In the genomic region with DNA sequence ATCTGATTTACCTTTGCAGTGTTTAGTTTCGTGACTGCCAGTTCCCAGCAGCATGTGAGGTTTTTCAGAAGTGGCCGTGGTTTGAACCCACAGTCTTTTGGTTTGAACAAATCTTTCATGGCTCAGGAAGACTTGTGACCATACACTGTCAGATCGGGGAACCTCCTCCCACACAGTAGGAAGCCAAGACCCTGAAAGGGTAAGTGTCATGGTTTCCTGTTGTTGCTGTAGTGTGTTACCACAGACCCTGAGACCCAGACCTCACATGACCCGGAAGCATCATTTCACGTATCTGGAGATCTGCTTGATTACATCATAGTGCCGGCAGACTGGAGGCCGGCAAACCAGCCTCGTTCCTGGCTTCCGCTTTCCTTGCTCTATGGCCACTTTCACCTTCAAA, we compare ENCODE assay signal across 13 mouse cellular contexts. TPM values are rescaled to one million over a fixed set of nuclear protein-coding genes. Genes with fewer than 3 reads are reported as not detected.
DNase-seq lines count a peak whose midpoint lies in the region; ATAC-seq lines count a peak whose summit lies in the region.
"Had no signal": no experiment of that assay in that cellular context is flagged by ENCODE, and none has a peak within 500 bp of the region (broad histone marks: within the 10 kb centered on the region; RNA-seq: fewer than 3 reads in every experiment).

No protein-coding gene starts in this region.

- H3K4me3 ChIP-seq in heart, embryonic 16.5 days (ENCODE audit: low read length) = no peak overlapping the region
- H3K4me3 ChIP-seq: embryonic facial prominence, embryonic 15.5 days; gastrocnemius, adult 2 months had no signal

- no peak for DNase-seq in heart, postnatal 4 days
- peak; percentile 88 for DNase-seq in CD4-positive, CD25-positive, alpha-beta regulatory T cell, adult 2 months (ENCODE audit: low read depth, low spot score)
- DNase-seq in naive thymus-derived CD4-positive, alpha-beta T cell, adult 2 months (ENCODE audit: low read depth) = peak; percentile 79
- no peak for DNase-seq in left cerebral cortex, postnatal 10 days (ENCODE audit: extremely low spot score in 1 of 2, low spot score in 2 of 2)
- no peak for DNase-seq in cerebellum, postnatal 10 days
- DNase-seq in urinary bladder, adult 2 months (ENCODE audit: low spot score) = no peak
- DNase-seq: gastrocnemius, adult 2 months had no signal

- H3K9ac ChIP-seq in heart, embryonic 16.5 days (ENCODE audit: low read length) = no peak overlapping the region
- H3K9ac ChIP-seq: embryonic facial prominence, embryonic 15.5 days had no signal

- no peaks in the 10 kb centered on the region for H3K36me3 ChIP-seq in heart, embryonic 16.5 days (ENCODE audit: control insufficient read depth, insufficient read depth)
- H3K36me3 ChIP-seq: embryonic facial prominence, embryonic 15.5 days had no signal

- peak; percentile 45; the same call in 1 of the 2 replicates for ATAC-seq in heart, embryonic 16.5 days (replicated peaks; ENCODE audit: extremely low read depth, insufficient read depth, low FRiP score)
- ATAC-seq in inflammation-experienced regulatory T-cells, adult 6 months = peak; percentile 98

- H3K4me1 ChIP-seq in heart, embryonic 16.5 days (ENCODE audit: control insufficient read depth, insufficient read depth, low read length) = no peaks in the 10 kb centered on the region
- H3K4me1 ChIP-seq: embryonic facial prominence, embryonic 15.5 days had no signal

- WGBS in heart, embryonic 16.5 days = 63% methylated on average over 9 of the region's 9 CpGs

- H3K27me3 ChIP-seq in heart, embryonic 16.5 days (ENCODE audit: control insufficient read depth, insufficient read depth, low read length) = no peaks in the 10 kb centered on the region
- H3K27me3 ChIP-seq: embryonic facial prominence, embryonic 15.5 days had no signal

- no peak overlapping the region for H3K4me2 ChIP-seq in heart, embryonic 16.5 days (ENCODE audit: low read depth, low read length)
- H3K4me2 ChIP-seq: embryonic facial prominence, embryonic 15.5 days had no signal

- intact Hi-C loops in left cerebral cortex, postnatal 10 days (cut with DNase I) = no loop called here

- no peak overlapping the region for H3K27ac ChIP-seq in heart, embryonic 16.5 days (ENCODE audit: low read length)
- H3K27ac ChIP-seq: embryonic facial prominence, embryonic 15.5 days; gastrocnemius, adult 2 months; kidney, postnatal 0 days had no signal

- H3K9me3 ChIP-seq in heart, embryonic 16.5 days (replicated peaks; ENCODE audit: control insufficient read depth, low read length) = no peaks in the 10 kb centered on the region
- H3K9me3 ChIP-seq: embryonic facial prominence, embryonic 15.5 days had no signal

RNA-seq across cellular contexts. Expression of gene Stfa3, which starts 21.7 kb away (rescaled TPM):
- polyA plus RNA-seq in heart, embryonic 16.5 days (2015; fragmentation: Nextera tagmentation; extraction: Ambion mirVana) = 0.57 and 1.4 TPM in 2 replicates
- 1 to 10 TPM in 1 of 2 experiments, not detected in 1; 1.8 TPM for total RNA-seq in heart, postnatal 4 days (2021)
- polyA plus RNA-seq in inflammation-experienced regulatory T-cells, adult 6 months (2017; shearing (Covaris generic)) = not detected
- total RNA-seq in left cerebral cortex, postnatal 10 days (2021) = not detected
- polyA plus RNA-seq in urinary bladder, adult 2 months (2012; rRNA removed) = 0.23 TPM in 1 of 2 replicates, not detected in the other
- total RNA-seq: gastrocnemius, adult 2 months; left cerebral cortex, adult 8-10 months had no signal
- polyA plus RNA-seq: hindbrain, embryonic 11.5 days had no signal

Comparison
In these comparisons a context has a peak if more than half of its experiments do, and no peak if none do; other contexts are left out.
1. DNase-seq: peak in CD4-positive, CD25-positive, alpha-beta regulatory T cell, adult 2 months (single experiment) and naive thymus-derived CD4-positive, alpha-beta T cell, adult 2 months (single experiment); none in heart, postnatal 4 days (single experiment), left cerebral cortex, postnatal 10 days (0 of 2), cerebellum, postnatal 10 days (0 of 2) and urinary bladder, adult 2 months (single experiment).